Mouse (Mus musculus) CH12.LX (cell line): ENCODE results near the gene Rad17. TPM values are rescaled to one million over a fixed set of nuclear protein-coding genes. Genes with fewer than 3 reads are reported as not detected.

Experiments used
- DNase-seq: peaks from one replicate; pipeline ENCODE4 v3.0.0-alpha.2; 2013; ENCODE audit errors: extremely low read depth
- H3K27ac ChIP-seq: 2 replicates; pipeline ENCODE4 v1.5.1; 2012; ENCODE audit warnings: low read depth, mild to moderate bottlenecking, control low read depth, moderate library complexity; ENCODE audit not compliant: insufficient read depth
- H3K27me3 ChIP-seq: replicated peaks from 2 replicates; pipeline ENCODE3; 2012; ENCODE audit warnings: inconsistent platforms
- H3K36me3 ChIP-seq, 2 experiments: replicated peaks in 1 of 2; 2 replicates each; pipeline versions ENCODE3 to v1.6.1; 2012; ENCODE audit warnings: inconsistent platforms in 1 of 2, low read length in 1 of 2, mild to moderate bottlenecking in 1 of 2, mixed read lengths in 1 of 2, moderate library complexity in 1 of 2; ENCODE audit not compliant: control insufficient read depth in 1 of 2, insufficient read depth in 1 of 2
- H3K4me1 ChIP-seq, 2 experiments: 2 replicates each; pipeline ENCODE4 v1.6.1; 2012; ENCODE audit warnings: inconsistent platforms in 1 of 2, moderate library complexity in 1 of 2; ENCODE audit not compliant: insufficient read depth in 2 of 2, control insufficient read depth in 1 of 2
- H3K4me2 ChIP-seq: 2 replicates; pipeline ENCODE4 v1.6.1; 2012; ENCODE audit warnings: low read depth, mild to moderate bottlenecking, control low read depth; ENCODE audit not compliant: poor library complexity, insufficient read depth, severe bottlenecking
- H3K4me3 ChIP-seq, 3 experiments: fragments of 150-350 bp in 1 of 3; sonication (generic) in 1 of 3; replicated peaks in 1 of 3; 2 replicates each; pipeline versions ENCODE3 to v1.5.1; 2011 to 2012; ENCODE audit warnings: low read depth in 2 of 3, low read length in 2 of 3, mild to moderate bottlenecking in 2 of 3, moderate library complexity in 2 of 3, control low read depth in 1 of 3, improper control_type of control experiment in 1 of 3, inconsistent platforms in 1 of 3, mixed read lengths in 1 of 3; ENCODE audit not compliant: poor library complexity in 1 of 3
- H3K79me2 ChIP-seq: replicated peaks from 2 replicates; pipeline ENCODE4 v1.6.1; 2012; ENCODE audit warnings: mild to moderate bottlenecking, moderate library complexity; ENCODE audit not compliant: control insufficient read depth, poor library complexity, insufficient read depth, severe bottlenecking; ENCODE audit errors: extremely low read depth
- H3K9ac ChIP-seq: 2 replicates; pipeline ENCODE4 v1.6.1; 2012; ENCODE audit warnings: low read depth, mild to moderate bottlenecking, control low read depth, moderate library complexity; ENCODE audit not compliant: insufficient read depth
- H3K9me3 ChIP-seq: replicated peaks from 2 replicates; pipeline ENCODE3; 2012; ENCODE audit warnings: low read length, inconsistent platforms, mixed read lengths
- BHLHE40 ChIP-seq: IDR thresholded peaks from 2 replicates; pipeline ENCODE4 v1.6.1; 2011; ENCODE audit warnings: mild to moderate bottlenecking, low read depth, low read length, improper control_type of control experiment
- CHD1 ChIP-seq: IDR thresholded peaks from 2 replicates; pipeline ENCODE4 v1.6.1; 2012; ENCODE audit warnings: low read depth, low read length, improper control_type of control experiment, inconsistent platforms
- CHD2 ChIP-seq: IDR thresholded peaks from 2 replicates; pipeline ENCODE4 v1.6.1; 2011; ENCODE audit warnings: low read length, improper control_type of control experiment
- E2F4 ChIP-seq: IDR thresholded peaks from 2 replicates; pipeline ENCODE4 v1.6.1; 2011; ENCODE audit warnings: low read depth, low read length, improper control_type of control experiment; ENCODE audit not compliant: insufficient replicate concordance
- ELF1 ChIP-seq: IDR thresholded peaks from 2 replicates; pipeline ENCODE4 v1.6.1; 2014; ENCODE audit warnings: low read depth, mild to moderate bottlenecking, inconsistent platforms, low read length, improper control_type of control experiment
- EP300 ChIP-seq: IDR thresholded peaks from 2 replicates; pipeline ENCODE4 v1.6.1; 2011; ENCODE audit warnings: low read length, improper control_type of control experiment
- ETS1 ChIP-seq: conservative IDR thresholded peaks from 2 replicates; pipeline ENCODE4 v1.6.1; 2012; ENCODE audit warnings: low read depth, mild to moderate bottlenecking, inconsistent platforms, low read length, improper control_type of control experiment, moderate library complexity
- GABPA ChIP-seq: IDR thresholded peaks from 2 replicates; pipeline ENCODE4 v1.6.1; 2012; ENCODE audit warnings: low read depth, low read length, improper control_type of control experiment, inconsistent platforms; ENCODE audit not compliant: insufficient replicate concordance
- HCFC1 ChIP-seq: IDR thresholded peaks from 2 replicates; pipeline ENCODE4 v1.6.1; 2012; ENCODE audit warnings: low read depth, mild to moderate bottlenecking, inconsistent platforms, low read length, improper control_type of control experiment
- IRF4 ChIP-seq: IDR thresholded peaks from 2 replicates; pipeline ENCODE4 v1.6.1; 2014; ENCODE audit warnings: low read depth, mild to moderate bottlenecking, inconsistent platforms, low read length, improper control_type of control experiment
- JUN ChIP-seq: IDR thresholded peaks from 2 replicates; pipeline ENCODE4 v1.6.1; 2011; ENCODE audit warnings: low read depth, mild to moderate bottlenecking, low read length, improper control_type of control experiment, moderate library complexity; ENCODE audit not compliant: insufficient read depth
- JUND ChIP-seq: conservative IDR thresholded peaks from 2 replicates; pipeline ENCODE4 v1.6.1; 2011; ENCODE audit warnings: low read depth, low read length, improper control_type of control experiment
- KAT2A ChIP-seq: IDR thresholded peaks from 2 replicates; pipeline ENCODE4 v1.6.1; 2012; ENCODE audit warnings: low read length, improper control_type of control experiment, inconsistent platforms; ENCODE audit not compliant: insufficient replicate concordance
- MAFK ChIP-seq: IDR thresholded peaks from 2 replicates; pipeline ENCODE4 v1.6.1; 2011; ENCODE audit warnings: low read length, improper control_type of control experiment; ENCODE audit not compliant: insufficient replicate concordance
- MAX ChIP-seq: IDR thresholded peaks from 2 replicates; pipeline ENCODE4 v1.6.1; 2011; ENCODE audit warnings: low read length, improper control_type of control experiment
- MAZ ChIP-seq: IDR thresholded peaks from 2 replicates; pipeline ENCODE4 v1.6.1; 2012; ENCODE audit warnings: low read depth, mild to moderate bottlenecking, inconsistent platforms, low read length, improper control_type of control experiment, moderate library complexity
- MEF2A ChIP-seq: IDR thresholded peaks from 2 replicates; pipeline ENCODE4 v1.6.1; 2014; ENCODE audit warnings: low read depth, mild to moderate bottlenecking, inconsistent platforms, low read length, improper control_type of control experiment, borderline replicate concordance
- MXI1 ChIP-seq: IDR thresholded peaks from 2 replicates; pipeline ENCODE4 v1.6.1; 2011; ENCODE audit warnings: mild to moderate bottlenecking, low read depth, low read length, improper control_type of control experiment
- MYC ChIP-seq: IDR thresholded peaks from 2 replicates; pipeline ENCODE4 v1.6.1; 2011; ENCODE audit warnings: low read depth, mild to moderate bottlenecking, improper control_type of control experiment, low read length
- NELFE ChIP-seq: IDR thresholded peaks from 2 replicates; pipeline ENCODE4 v1.6.1; 2011; ENCODE audit warnings: low read depth, low read length, improper control_type of control experiment
- NRF1 ChIP-seq: IDR thresholded peaks from 2 replicates; pipeline ENCODE4 v1.6.1; 2014; ENCODE audit warnings: low read depth, mild to moderate bottlenecking, inconsistent platforms, low read length, improper control_type of control experiment, moderate library complexity
- PAX5 ChIP-seq: IDR thresholded peaks from 2 replicates; pipeline ENCODE4 v1.6.1; 2012; ENCODE audit warnings: low read length, inconsistent platforms, mixed read lengths
- POLR2A ChIP-seq: IDR thresholded peaks from 2 replicates; pipeline ENCODE4 v1.6.1; 2011; ENCODE audit warnings: low read depth, mild to moderate bottlenecking, improper control_type of control experiment, low read length
- POLR2AphosphoS2 ChIP-seq: IDR thresholded peaks from 2 replicates; pipeline ENCODE4 v1.6.1; 2011; ENCODE audit warnings: low read depth, low read length, improper control_type of control experiment
- RAD21 ChIP-seq: IDR thresholded peaks from 2 replicates; pipeline ENCODE4 v1.6.1; 2011; ENCODE audit warnings: low read depth, mild to moderate bottlenecking, low read length, improper control_type of control experiment, moderate library complexity
- RCOR1 ChIP-seq: conservative IDR thresholded peaks from 2 replicates; pipeline ENCODE4 v1.6.1; 2012; ENCODE audit warnings: low read depth, mild to moderate bottlenecking, inconsistent platforms, low read length, improper control_type of control experiment
- SIN3A ChIP-seq: IDR thresholded peaks from 2 replicates; pipeline ENCODE4 v1.6.1; 2012; ENCODE audit warnings: low read length, improper control_type of control experiment, inconsistent platforms
- SMC3 ChIP-seq: IDR thresholded peaks from 2 replicates; pipeline ENCODE4 v1.6.1; 2011; ENCODE audit warnings: low read depth, low read length, improper control_type of control experiment
- TBP ChIP-seq: conservative IDR thresholded peaks from 2 replicates; pipeline ENCODE4 v1.6.1; 2011; ENCODE audit warnings: low read depth, low read length, improper control_type of control experiment
- TCF12 ChIP-seq: IDR thresholded peaks from 2 replicates; pipeline ENCODE4 v1.6.1; 2014; ENCODE audit warnings: low read depth, mild to moderate bottlenecking, inconsistent platforms, low read length, improper control_type of control experiment
- UBTF ChIP-seq: IDR thresholded peaks from 2 replicates; pipeline ENCODE4 v1.6.1; 2012; ENCODE audit warnings: low read depth, mild to moderate bottlenecking, inconsistent platforms, low read length, improper control_type of control experiment, moderate library complexity
- USF1 ChIP-seq: IDR thresholded peaks from 2 replicates; pipeline ENCODE4 v1.6.1; 2014; ENCODE audit warnings: low read depth, mild to moderate bottlenecking, inconsistent platforms, low read length, improper control_type of control experiment
- USF2 ChIP-seq: conservative IDR thresholded peaks from 2 replicates; pipeline ENCODE4 v1.6.1; 2011; ENCODE audit warnings: low read depth, low read length, improper control_type of control experiment
- ZC3H11A ChIP-seq: IDR thresholded peaks from 2 replicates; pipeline ENCODE4 v1.6.1; 2012; ENCODE audit warnings: low read depth, mild to moderate bottlenecking, inconsistent platforms, low read length, improper control_type of control experiment
- ZKSCAN1 ChIP-seq: IDR thresholded peaks from 2 replicates; pipeline ENCODE4 v1.6.1; 2012; ENCODE audit warnings: low read depth, inconsistent platforms, low read length, improper control_type of control experiment, borderline replicate concordance
- ZMIZ1 ChIP-seq: IDR thresholded peaks from 2 replicates; pipeline ENCODE4 v1.6.1; 2012; ENCODE audit warnings: low read depth, mild to moderate bottlenecking, inconsistent platforms, low read length, improper control_type of control experiment
- ZNF384 ChIP-seq: IDR thresholded peaks from 2 replicates; pipeline ENCODE4 v1.6.1; 2012; ENCODE audit warnings: low read depth, low read length, improper control_type of control experiment, inconsistent platforms
- dilution Hi-C: fragments of 300-500 bp; cut with MboI; formaldehyde crosslinking; loops from 2 replicates; pipeline ENCODE4 v1.14.3; 2020; ENCODE audit warnings: low sequenced_read_pairs; ENCODE audit not compliant: extremely low pct_unique_long_range_greater_than_20kb, extremely low pct_ligation_motif_present
- in situ Hi-C: fragments of 300-500 bp; cut with MboI; formaldehyde crosslinking; loops from 3 replicates; pipeline ENCODE4 v1.14.3; 2019; ENCODE audit warnings: low sequenced_read_pairs, low pct_ligation_motif_present, low pct_unique_long_range_greater_than_20kb, mixed read lengths
- polyA plus RNA-seq: library from polyadenylated mRNA; unstranded; fragments of >175 nt; gene quantifications from 2 replicates; pipeline ENCODE4 v1.2.1, GENCODE M21; 2012; ENCODE audit warnings: low read depth; ENCODE audit not compliant: insufficient read length
- total RNA-seq, 2 experiments: library from RNA; depleted of rRNA; stranded (reverse); fragments of 300-350 nt in 1 of 2; fragments of >200 nt in 1 of 2; gene quantifications; 2 replicates each; pipeline ENCODE4 v1.2.3; 2012 to 2014

Rad17 gene
- total RNA-seq (2012; rRNA removed) (19.8 and 23.9 TPM in 2 replicates), total RNA-seq (2014; rRNA removed) (47.8 and 54.4 TPM in 2 replicates), polyA plus RNA-seq (19.8 and 22.3 TPM in 2 replicates)

GRCm38 (mm10) chr13:100650550-100651438 lies at the start of gene Rad17, which contains the start of gene Ak6:
Gene Rad17 (minus strand): TSS chr13:100651051.
Gene Ak6 (plus strand): TSS chr13:100650979.
- dilution Hi-C loops (no loop called here), in situ Hi-C loops (no loop called here)
- DNase-seq = peak; percentile 88
- peak within 1 kb of the TSS; percentile 66 for H3K9ac ChIP-seq
- peak within 1 kb of the TSS; percentile 85 for H3K4me2 ChIP-seq
- no peaks in the 10 kb centered on the region for H3K27me3 ChIP-seq
- peak within 1 kb of the TSS; percentile 72 for H3K27ac ChIP-seq
- H3K9me3 ChIP-seq = no peaks in the 10 kb centered on the region
- peaks cover 40% of the 10 kb centered on the region for H3K79me2 ChIP-seq
- H3K4me3 ChIP-seq = peak within 1 kb of the TSS; percentile 88 to 92 (median 92)
- peaks cover 5 to 27% of the 10 kb centered on the region in 2 experiments; a peak in 3 of 4 replicates for H3K4me1 ChIP-seq
- H3K36me3 ChIP-seq = peaks cover 17 to 34% of the 10 kb centered on the region in 2 experiments
- TF ChIP-seq TCF12 (peak; percentile 56; the same call in 1 of the 2 replicates), POLR2AphosphoS2 (no peak), HCFC1 (peak; percentile 93), RCOR1 (no peak), ZNF384 (no peak), ELF1 (peak; percentile 82), ZMIZ1 (peak; percentile 58; the same call in 1 of the 2 replicates), MAZ (peak; percentile 100), MEF2A (peak; percentile 49; the same call in 1 of the 2 replicates), MXI1 (no peak; the same call in 1 of the 2 replicates), GABPA (peak; percentile 16; the same call in 1 of the 2 replicates), NELFE (peak; percentile 62), SIN3A (peak; percentile 62), KAT2A (peak; percentile 92; the same call in 1 of the 2 replicates), IRF4 (peak; percentile 73), MAX (peak; percentile 99), UBTF (peak; percentile 86), BHLHE40 (peak; percentile 60), POLR2A (peak; percentile 85), MAFK (no peak), TBP (no peak), CHD1 (no peak), ZC3H11A (no peak), E2F4 (no peak), CHD2 (no peak), USF2 (no peak), PAX5 (no peak), SMC3 (no peak), RAD21 (no peak), USF1 (no peak), ETS1 (no peak; the same call in 1 of the 2 replicates), EP300 (no peak), JUND (no peak), JUN (no peak), ZKSCAN1 (no peak), MYC (no peak), NRF1 (no peak; the same call in 1 of the 2 replicates)
